9 mouse cellular contexts compared by ENCODE assay signal in the genomic region with DNA sequence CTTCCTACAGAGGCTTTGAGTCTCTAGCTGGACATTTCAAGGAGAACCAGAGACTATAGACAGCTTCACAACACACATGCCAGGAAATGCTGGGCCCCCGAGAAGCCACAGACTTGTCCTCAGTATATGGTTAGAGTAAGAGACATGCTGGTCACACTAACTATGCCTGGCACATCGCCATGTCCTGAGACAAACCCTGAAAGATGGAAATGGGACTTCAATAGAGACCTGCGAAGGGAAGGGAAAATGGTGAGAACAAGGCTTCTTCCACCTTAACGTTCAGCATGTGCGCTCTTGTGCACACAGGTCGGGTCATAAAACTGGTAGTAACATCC. TPM values are rescaled to one million over a fixed set of nuclear protein-coding genes. Genes with fewer than 3 reads are reported as not detected.
DNase-seq lines count a peak whose midpoint lies in the region; ATAC-seq and TF ChIP-seq lines count a peak whose summit lies in the region.
"Had no signal": no experiment of that assay in that cellular context is flagged by ENCODE, and none has a peak within 500 bp of the region (broad histone marks: within the 10 kb centered on the region; RNA-seq: fewer than 3 reads in every experiment).

No protein-coding gene starts in this region.

- intact Hi-C loops in left cerebral cortex, adult 2 months (cut with DNase I): loop anchor here (1.0 kb wide), 1 partner anchor 197 kb away; no protein-coding TSS in a partner anchor

- WGBS in kidney, adult 2 months: 54% methylated on average over 6 of the region's 6 CpGs
- 52% methylated on average over 6 of the region's 6 CpGs for WGBS in embryonic facial prominence, embryonic 15.5 days
- 42% methylated on average over 6 of the region's 6 CpGs for WGBS in intestine, embryonic 16.5 days
- 59% methylated on average over 6 of the region's 6 CpGs for WGBS in midbrain, embryonic 10.5 days

- no peak for TF ChIP-seq POLR2A in kidney, adult 2 months (IDR thresholded peaks at IDR 0.05; ENCODE audit: low read depth, low read length)

- ATAC-seq in embryonic facial prominence, embryonic 15.5 days (ENCODE audit: insufficient number of reproducible peaks, low FRiP score, low TSS enrichment, low read depth): no peak
- ATAC-seq in intestine, embryonic 16.5 days: peak; percentile 16; the same call in 1 of the 2 replicates

- peaks cover 7% of the 10 kb centered on the region; the same call in 1 of the 2 replicates for H3K4me1 ChIP-seq in kidney, adult 2 months (ENCODE audit: control insufficient read depth, insufficient read depth, low read length)
- H3K4me1 ChIP-seq in embryonic facial prominence, embryonic 15.5 days: peaks cover 21% of the 10 kb centered on the region; the same call in 1 of the 2 replicates
- H3K4me1 ChIP-seq in intestine, embryonic 16.5 days (ENCODE audit: control insufficient read depth, insufficient read depth, low read length): peaks cover 8% of the 10 kb centered on the region; the same call in 1 of the 2 replicates
- H3K4me1 ChIP-seq in midbrain, embryonic 10.5 days: peaks cover 55% of the 10 kb centered on the region

- H3K9ac ChIP-seq in embryonic facial prominence, embryonic 15.5 days: no peak overlapping the region
- H3K9ac ChIP-seq in intestine, embryonic 16.5 days (ENCODE audit: low read depth, low read length): peak overlapping the region; percentile 34; the same call in 1 of the 2 replicates

- no peaks in the 10 kb centered on the region for H3K36me3 ChIP-seq in kidney, adult 2 months (ENCODE audit: control insufficient read depth, insufficient read depth, low read length)
- H3K36me3 ChIP-seq in embryonic facial prominence, embryonic 15.5 days: no peaks in the 10 kb centered on the region
- H3K36me3 ChIP-seq in intestine, embryonic 16.5 days (ENCODE audit: control insufficient read depth, insufficient read depth, low read length): no peaks in the 10 kb centered on the region
- H3K36me3 ChIP-seq in midbrain, embryonic 10.5 days: no peaks in the 10 kb centered on the region

- H3K9me3 ChIP-seq in embryonic facial prominence, embryonic 15.5 days (replicated peaks): no peaks in the 10 kb centered on the region
- no peaks in the 10 kb centered on the region for H3K9me3 ChIP-seq in intestine, embryonic 16.5 days (ENCODE audit: control insufficient read depth, low read length)
- H3K9me3 ChIP-seq in midbrain, embryonic 10.5 days (replicated peaks): no peaks in the 10 kb centered on the region

- peak; percentile 44 for DNase-seq in kidney, adult 2 months
- no peak for DNase-seq in kidney, adult 9 months
- no peak for DNase-seq in midbrain, embryonic 10.5 days (ENCODE audit: low spot score)
- DNase-seq in thymus, postnatal 0 days (ENCODE audit: low spot score): no peak
- DNase-seq in spleen, postnatal 14 days (ENCODE audit: low spot score in 2 of 2): no peak
- DNase-seq in left cerebral cortex, adult 2 months (ENCODE audit: extremely low spot score in 1 of 2, low spot score in 2 of 2): no peak

- H3K27ac ChIP-seq in kidney, adult 2 months (ENCODE audit: insufficient read depth, low read depth, low read length): no peak overlapping the region
- no peak overlapping the region for H3K27ac ChIP-seq in embryonic facial prominence, embryonic 15.5 days (replicated peaks)
- H3K27ac ChIP-seq in intestine, embryonic 16.5 days (ENCODE audit: low read length): no peak overlapping the region
- no peak overlapping the region for H3K27ac ChIP-seq in midbrain, embryonic 10.5 days (replicated peaks)
- H3K27ac ChIP-seq in left cerebral cortex, adult 2 months: no peak overlapping the region

- H3K4me2 ChIP-seq in embryonic facial prominence, embryonic 15.5 days (replicated peaks): peak overlapping the region; percentile 62
- H3K4me2 ChIP-seq in intestine, embryonic 16.5 days (ENCODE audit: low read depth, low read length): peak overlapping the region; percentile 70

- H3K4me3 ChIP-seq in kidney, adult 2 months (ENCODE audit: insufficient read depth, low read depth, low read length): no peak overlapping the region
- peak overlapping the region; percentile 34; the same call in 1 of the 2 replicates for H3K4me3 ChIP-seq in embryonic facial prominence, embryonic 15.5 days (replicated peaks)
- peak overlapping the region; percentile 33 for H3K4me3 ChIP-seq in intestine, embryonic 16.5 days (ENCODE audit: low read length)
- peak overlapping the region; percentile 50 for H3K4me3 ChIP-seq in midbrain, embryonic 10.5 days
- no peak overlapping the region for H3K4me3 ChIP-seq in left cerebral cortex, adult 2 months

- no peaks in the 10 kb centered on the region for H3K27me3 ChIP-seq in kidney, adult 2 months (replicated peaks; ENCODE audit: control insufficient read depth, insufficient read depth, low read length)
- H3K27me3 ChIP-seq in embryonic facial prominence, embryonic 15.5 days: no peaks in the 10 kb centered on the region
- H3K27me3 ChIP-seq in intestine, embryonic 16.5 days (replicated peaks; ENCODE audit: control insufficient read depth, insufficient read depth, low read length): no peaks in the 10 kb centered on the region
- H3K27me3 ChIP-seq in midbrain, embryonic 10.5 days (ENCODE audit: low read depth, poor library complexity, severe bottlenecking): peaks cover 49% of the 10 kb centered on the region
- H3K27me3 ChIP-seq: Patski had no signal

- TF ChIP-seq CTCF in kidney, adult 2 months (conservative IDR thresholded peaks at IDR 0.05; ENCODE audit: insufficient read depth, insufficient read length, low read depth, low read length): no peak
- no peak for TF ChIP-seq CTCF in left cerebral cortex, adult 2 months (IDR thresholded peaks at IDR 0.05)

RNA-seq across cellular contexts. Expression of a gene that starts 38.9 kb away (rescaled TPM):
- polyA plus RNA-seq in kidney, adult 2 months (2012; rRNA removed): 44.5 and 49.2 TPM in 2 replicates
- polyA plus RNA-seq in embryonic facial prominence, embryonic 15.5 days (2015; fragmentation: Nextera tagmentation; extraction: Ambion mirVana): 29.5 and 31.0 TPM in 2 replicates
- polyA plus RNA-seq in intestine, embryonic 16.5 days (2015; fragmentation: Nextera tagmentation; extraction: Ambion mirVana): 57.0 and 57.5 TPM in 2 replicates
- 81.7 and 116 TPM in 2 replicates for polyA plus RNA-seq in midbrain, embryonic 10.5 days (2016; fragmentation: Nextera tagmentation; extraction: Ambion mirVana)
- 1.3 and 1.9 TPM in 2 replicates for polyA plus RNA-seq in thymus, postnatal 0 days (2015; fragmentation: Nextera tagmentation; extraction: Ambion mirVana)
- 100 to 1,000 TPM; 246 to 280 TPM for total RNA-seq in left cerebral cortex, adult 2 months (2021)

Comparison
In these comparisons a context has a peak if more than half of its experiments do, and no peak if none do; other contexts are left out.
1. H3K4me3 ChIP-seq: peak in embryonic facial prominence, embryonic 15.5 days (single experiment), intestine, embryonic 16.5 days (single experiment) and midbrain, embryonic 10.5 days (single experiment); none in kidney, adult 2 months (single experiment) and left cerebral cortex, adult 2 months (single experiment).
2. RNA of a gene that starts 38.9 kb away (polyA plus RNA-seq): 81.7 to 116 TPM in midbrain, embryonic 10.5 days, 57.0 to 57.5 TPM in intestine, embryonic 16.5 days, 44.5 to 49.2 TPM in kidney, adult 2 months and 29.5 to 31.0 TPM in embryonic facial prominence, embryonic 15.5 days; 1.3 to 1.9 TPM in thymus, postnatal 0 days; every median in the first group is over 10 times any median in the second.